Mouse (Mus musculus): ENCODE results near the gene Prr29. TPM values are rescaled to one million over a fixed set of nuclear protein-coding genes. Genes with fewer than 3 reads are reported as not detected.
"Not testable (repeated sequence)": the region's sequence is repeated elsewhere in the genome, so short reads cannot be mapped to it uniquely, and the experiment has no call there.

Prr29 gene
- polyA plus RNA-seq, 1 experiment = 0.87 TPM

GRCm38 (mm10) chr11:106391546-106392188 is 26.4 kb downstream of the Prr29 start:
- no peaks in the 10 kb centered on the region for H3K27me3 ChIP-seq (ENCODE audit: control insufficient read depth, insufficient read depth, low read length)
- DNase-seq = peak; percentile 64 to 72
- 34% methylated on average over 6 of the region's 6 CpGs for WGBS
- no peak overlapping the region for H3K4me3 ChIP-seq (replicated peaks; ENCODE audit: insufficient read depth, low read depth, low read length)
- H3K27ac ChIP-seq (ENCODE audit: insufficient read depth, low read length) = no peak overlapping the region
- no peak for TF ChIP-seq POLR2A (IDR thresholded peaks at IDR 0.05; ENCODE audit: borderline replicate concordance, insufficient read depth, low read length)
- peak; percentile 96 for TF ChIP-seq CTCF (IDR thresholded peaks at IDR 0.05; ENCODE audit: borderline replicate concordance, insufficient read depth, low read depth, low read length)
- H3K4me1 ChIP-seq (ENCODE audit: control insufficient read depth, insufficient read depth, low read length) = no peaks in the 10 kb centered on the region

- TF ChIP-seq POLR2A (IDR thresholded peaks at IDR 0.05; ENCODE audit: borderline replicate concordance, insufficient read depth, low read length) (no peak), CTCF (IDR thresholded peaks at IDR 0.05; ENCODE audit: borderline replicate concordance, insufficient read depth, low read depth, low read length) (no peak)
- Histone ChIP-seq H3K27ac (ENCODE audit: insufficient read depth, low read length) (no peak overlapping the region), H3K4me1 (ENCODE audit: control insufficient read depth, insufficient read depth, low read length) (no peaks in the 10 kb centered on the region), H3K4me3 (replicated peaks; ENCODE audit: insufficient read depth, low read depth, low read length) (no peak overlapping the region), H3K27me3 (ENCODE audit: control insufficient read depth, insufficient read depth, low read length) (no peaks in the 10 kb centered on the region)
- 67% methylated on average over 7 of the region's 7 CpGs for WGBS
- no peak for DNase-seq
These were observed 27.5 kb downstream of the Prr29 start for GRCm38 (mm10) chr11:106392597-106393330.

- Histone ChIP-seq H3K4me1 (ENCODE audit: control insufficient read depth, insufficient read depth, low read length) (no peaks in the 10 kb centered on the region), H3K4me3 (replicated peaks; ENCODE audit: insufficient read depth, low read depth, low read length) (no peak overlapping the region), H3K27ac (ENCODE audit: insufficient read depth, low read length) (no peak overlapping the region), H3K27me3 (ENCODE audit: control insufficient read depth, insufficient read depth, low read length) (no peaks in the 10 kb centered on the region)
- 63% methylated on average over 4 of the region's 4 CpGs for WGBS
- TF ChIP-seq POLR2A (IDR thresholded peaks at IDR 0.05; ENCODE audit: borderline replicate concordance, insufficient read depth, low read length) = no peak
- TF ChIP-seq CTCF (IDR thresholded peaks at IDR 0.05; ENCODE audit: borderline replicate concordance, insufficient read depth, low read depth, low read length) = no peak
- DNase-seq = no peak
These were observed 28.0 kb downstream of the Prr29 start for GRCm38 (mm10) chr11:106393331-106393616.

- H3K27me3 ChIP-seq (ENCODE audit: control insufficient read depth, insufficient read depth, low read length); H3K4me1 ChIP-seq (ENCODE audit: control insufficient read depth, insufficient read depth, low read length); H3K27ac ChIP-seq (ENCODE audit: insufficient read depth, low read length); H3K4me3 ChIP-seq (replicated peaks; ENCODE audit: insufficient read depth, low read depth, low read length); DNase-seq: not testable (repeated sequence)
- WGBS = 83% methylated on average over 2 of the region's 2 CpGs
These were observed 28.8 kb downstream of the Prr29 start for GRCm38 (mm10) chr11:106394055-106394454.

- DNase-seq = peak; percentile 20 to 24
- no peak overlapping the region for H3K27ac ChIP-seq (ENCODE audit: insufficient read depth, low read length)
- no peaks in the 10 kb centered on the region for H3K27me3 ChIP-seq (ENCODE audit: control insufficient read depth, insufficient read depth, low read length)
- TF ChIP-seq CTCF (IDR thresholded peaks at IDR 0.05; ENCODE audit: borderline replicate concordance, insufficient read depth, low read depth, low read length) = peak; percentile 38; the same call in 1 of the 2 replicates
- no peak for TF ChIP-seq POLR2A (IDR thresholded peaks at IDR 0.05; ENCODE audit: borderline replicate concordance, insufficient read depth, low read length)
- no peak overlapping the region for H3K4me3 ChIP-seq (replicated peaks; ENCODE audit: insufficient read depth, low read depth, low read length)
- H3K4me1 ChIP-seq (ENCODE audit: control insufficient read depth, insufficient read depth, low read length) = no peaks in the 10 kb centered on the region
- WGBS = 77% methylated on average over 3 of the region's 3 CpGs
These were observed 32.4 kb downstream of the Prr29 start for GRCm38 (mm10) chr11:106397656-106398055.

GRCm38 (mm10) chr11:106398481-106398880 is 33.2 kb downstream of the Prr29 start:
- H3K4me1 ChIP-seq (ENCODE audit: control insufficient read depth, insufficient read depth, low read length) = no peaks in the 10 kb centered on the region
- TF ChIP-seq POLR2A (IDR thresholded peaks at IDR 0.05; ENCODE audit: borderline replicate concordance, insufficient read depth, low read length) = no peak
- no peaks in the 10 kb centered on the region for H3K27me3 ChIP-seq (ENCODE audit: control insufficient read depth, insufficient read depth, low read length)
- no peak overlapping the region for H3K4me3 ChIP-seq (replicated peaks; ENCODE audit: insufficient read depth, low read depth, low read length)
- DNase-seq = no peak
- no peak overlapping the region for H3K27ac ChIP-seq (ENCODE audit: insufficient read depth, low read length)
- WGBS = 91% methylated on average over 8 of the region's 8 CpGs

GRCm38 (mm10) chr11:106410011-106410410 is 44.7 kb downstream of the Prr29 start:
- TF ChIP-seq CTCF (IDR thresholded peaks at IDR 0.05; ENCODE audit: borderline replicate concordance, insufficient read depth, low read depth, low read length) (no peak), POLR2A (IDR thresholded peaks at IDR 0.05; ENCODE audit: borderline replicate concordance, insufficient read depth, low read length) (no peak)
- DNase-seq = no peak
- Histone ChIP-seq H3K4me1 (ENCODE audit: control insufficient read depth, insufficient read depth, low read length) (no peaks in the 10 kb centered on the region), H3K27ac (ENCODE audit: insufficient read depth, low read length) (no peak overlapping the region), H3K27me3 (ENCODE audit: control insufficient read depth, insufficient read depth, low read length) (no peaks in the 10 kb centered on the region), H3K4me3 (replicated peaks; ENCODE audit: insufficient read depth, low read depth, low read length) (no peak overlapping the region)
- WGBS = 59% methylated on average over 4 of the region's 4 CpGs

GRCm38 (mm10) chr11:106410507-106410906 is 45.2 kb downstream of the Prr29 start:
- WGBS = 92% methylated on average over 3 of the region's 3 CpGs
- no peak for TF ChIP-seq CTCF (IDR thresholded peaks at IDR 0.05; ENCODE audit: borderline replicate concordance, insufficient read depth, low read depth, low read length)
- no peak for TF ChIP-seq POLR2A (IDR thresholded peaks at IDR 0.05; ENCODE audit: borderline replicate concordance, insufficient read depth, low read length)
- Histone ChIP-seq H3K4me3 (replicated peaks; ENCODE audit: insufficient read depth, low read depth, low read length) (no peak overlapping the region), H3K4me1 (ENCODE audit: control insufficient read depth, insufficient read depth, low read length) (no peaks in the 10 kb centered on the region), H3K27ac (ENCODE audit: insufficient read depth, low read length) (no peak overlapping the region), H3K27me3 (ENCODE audit: control insufficient read depth, insufficient read depth, low read length) (no peaks in the 10 kb centered on the region)
- DNase-seq = no peak

Measured in cerebellum, adult 2 months (tissue).